Mouse (Mus musculus): Measurements from ENCODE around the gene Wwox.

GRCm38 (mm10) chr8:114909146-114909545 lies 469.7 kb downstream of the Wwox start:
- TF ChIP-seq POLR2A (IDR thresholded peaks at IDR 0.05; ENCODE audit: borderline replicate concordance, low read depth, low read length) (no peak), CTCF (IDR thresholded peaks at IDR 0.05; ENCODE audit: low read depth, low read length) (no peak)
